Mouse (Mus musculus) olfactory bulb, adult 2 months (tissue): ENCODE data around the gene Rabgap1l. TPM values are rescaled to one million over a fixed set of nuclear protein-coding genes. Genes with fewer than 3 reads are reported as not detected.
A peak's percentile ranks its signal among the peaks of the same experiment; 100 is the strongest.

Source experiments
- H3K27ac ChIP-seq: fragments of 200-500 bp; 2 replicates; pipeline ENCODE4 v1.5.1; 2012; ENCODE audit warnings: low read depth, low read length; ENCODE audit not compliant: insufficient read depth
- H3K4me1 ChIP-seq: fragments of 200-500 bp; 2 replicates; pipeline ENCODE4 v1.6.1; 2012; ENCODE audit warnings: low read length; ENCODE audit not compliant: control insufficient read depth, insufficient read depth
- H3K4me3 ChIP-seq: fragments of 200-500 bp; 2 replicates; pipeline ENCODE4 v1.5.1; 2012; ENCODE audit warnings: mild to moderate bottlenecking, low read depth, low read length, moderate library complexity; ENCODE audit not compliant: insufficient read depth
- CTCF ChIP-seq: fragments of 200-500 bp; IDR thresholded peaks from 2 replicates; pipeline ENCODE4 v1.5.1; 2012; ENCODE audit warnings: low read depth, mild to moderate bottlenecking, low read length, moderate library complexity; ENCODE audit not compliant: insufficient read depth
- POLR2A ChIP-seq: fragments of 200-500 bp; IDR thresholded peaks from 2 replicates; pipeline ENCODE4 v1.6.1; 2012; ENCODE audit warnings: mild to moderate bottlenecking, low read depth, low read length, moderate library complexity; ENCODE audit not compliant: insufficient read depth
- WGBS: fragments of 180-500 bp; shearing (Covaris S2); methylation state at CpG from one replicate; pipeline ENCODE4 v1.1.7; 2018; 5-methylcytosine and 5-hydroxymethylcytosine counted together
- polyA plus RNA-seq: library from polyadenylated mRNA; stranded (reverse); fragments of >200 nt; gene quantifications from 2 replicates; pipeline ENCODE4 v1.2.4, GENCODE M21; 2012; ENCODE audit warnings: low replicate concordance; ENCODE audit not compliant: missing spikeins, insufficient read depth, insufficient read length

Rabgap1l gene
- polyA plus RNA-seq, 1 experiment, result 89.2 TPM

DNA sequence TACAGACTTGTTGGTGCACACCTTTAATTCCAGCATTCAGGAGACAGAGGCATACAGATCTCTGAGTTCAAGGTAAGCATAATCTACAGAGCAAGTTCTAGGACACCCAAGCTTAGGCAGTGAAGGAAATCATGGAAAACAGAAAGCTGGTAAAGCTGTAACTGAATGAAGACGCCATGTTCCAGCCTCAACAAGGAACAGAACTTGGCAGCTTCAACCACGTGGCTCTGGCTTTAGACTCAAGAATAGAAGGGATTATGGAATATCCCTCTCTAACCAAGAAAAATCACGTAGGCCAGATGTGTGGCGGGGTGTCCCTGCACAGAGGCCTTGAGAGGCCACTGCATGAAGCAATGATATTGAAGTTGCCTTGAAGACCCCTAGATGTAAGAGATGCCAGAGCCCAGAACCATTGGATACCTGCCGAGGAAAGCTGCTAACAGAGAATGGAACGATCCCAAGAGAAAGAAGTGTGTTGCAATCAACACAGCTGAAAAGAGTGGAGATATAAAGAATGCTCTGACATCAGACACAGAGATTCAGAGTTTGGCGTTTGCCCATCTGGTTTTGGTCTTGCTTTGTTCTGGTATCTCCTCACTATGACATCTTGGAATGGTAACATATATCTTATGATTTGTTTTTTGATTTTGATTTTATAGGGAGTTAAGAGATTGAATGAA is 102.4 kb downstream of the Rabgap1l start:
- TF ChIP-seq CTCF, result no peak
- TF ChIP-seq POLR2A, result no peak
- Histone ChIP-seq H3K27ac (no peak overlapping the region), H3K4me3 (no peak overlapping the region), H3K4me1 (no peaks in the 10 kb centered on the region)
- 95% methylated on average over 7 of the region's 7 CpGs for WGBS

DNA sequence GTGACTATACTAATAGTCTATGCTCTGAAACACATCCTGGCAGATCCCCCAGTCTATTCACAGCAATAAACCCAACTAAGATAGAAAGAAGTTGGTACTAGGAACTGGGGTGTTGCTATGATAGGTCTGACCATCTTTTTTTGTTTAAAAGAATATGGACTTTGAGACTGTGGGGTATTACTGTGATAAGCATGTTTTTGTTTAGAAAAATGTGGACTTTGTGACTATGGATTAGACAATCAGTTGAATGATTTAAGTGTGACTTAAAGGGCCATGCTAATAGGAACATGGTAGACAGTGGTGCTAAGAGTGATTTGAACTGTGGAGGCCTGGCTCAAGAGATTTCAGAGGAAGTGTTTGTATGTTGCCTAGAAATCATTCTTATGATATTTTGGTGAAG is 103.5 kb downstream of the Rabgap1l start:
- TF ChIP-seq POLR2A (no peak), CTCF (no peak)
- H3K4me3 ChIP-seq, result no peak overlapping the region
- no peaks in the 10 kb centered on the region for H3K4me1 ChIP-seq
- no peak overlapping the region for H3K27ac ChIP-seq

- H3K27ac ChIP-seq, result no peak overlapping the region
- WGBS, result 99% methylated on average over 2 of the region's 2 CpGs
- no peak overlapping the region for H3K4me3 ChIP-seq
- TF ChIP-seq POLR2A, result no peak
- no peak for TF ChIP-seq CTCF
- no peaks in the 10 kb centered on the region for H3K4me1 ChIP-seq
Measured at GRCm38 (mm10) chr1:160684251-160684650, 108.8 kb downstream of the Rabgap1l start.

DNA sequence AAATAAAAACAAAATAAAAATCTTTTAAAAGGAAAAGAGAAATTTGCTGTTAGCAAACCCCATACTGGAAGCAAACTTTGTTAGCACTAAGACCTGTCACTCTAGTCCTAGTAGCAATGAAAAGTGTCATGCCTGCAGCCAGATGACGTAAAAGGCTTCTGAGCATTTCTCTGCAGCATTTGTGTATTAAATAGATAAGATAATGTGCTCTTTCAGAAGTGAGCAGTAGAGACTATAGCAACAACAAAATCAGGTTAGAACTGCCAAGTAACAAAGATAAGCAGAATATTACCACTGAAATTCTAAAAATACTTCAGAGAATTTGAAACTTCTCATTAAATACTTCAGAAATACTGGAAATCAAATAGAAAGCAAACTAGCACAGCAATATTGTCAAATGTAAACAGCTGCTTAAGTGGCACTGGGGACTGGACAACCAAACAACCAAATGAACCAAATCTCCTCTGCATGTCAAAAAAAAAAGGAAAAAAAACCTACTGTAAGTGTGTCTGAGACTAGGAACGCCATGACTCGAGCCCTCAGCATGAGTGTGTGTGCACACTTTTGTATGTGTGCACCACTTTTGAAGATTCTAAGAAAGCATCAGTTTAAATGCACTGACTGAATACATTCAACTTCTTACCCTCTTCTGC is 111.5 kb downstream of the Rabgap1l start:
- Histone ChIP-seq H3K4me3 (no peak overlapping the region), H3K4me1 (no peaks in the 10 kb centered on the region), H3K27ac (no peak overlapping the region)
- TF ChIP-seq POLR2A (no peak), CTCF (no peak)
- WGBS, result 82% methylated on average over 3 of the region's 3 CpGs

GRCm38 (mm10) chr1:160674763-160675162 is 118.2 kb downstream of the Rabgap1l start:
- H3K4me3 ChIP-seq, result no peak overlapping the region
- H3K27ac ChIP-seq, result no peak overlapping the region
- 56% methylated on average over 2 of the region's 2 CpGs for WGBS
- no peaks in the 10 kb centered on the region for H3K4me1 ChIP-seq
- TF ChIP-seq POLR2A, result no peak
- TF ChIP-seq CTCF, result no peak

GRCm38 (mm10) chr1:160672088-160672814 is 120.8 kb downstream of the Rabgap1l start:
- H3K4me1 ChIP-seq, result no peaks in the 10 kb centered on the region
- no peak overlapping the region for H3K27ac ChIP-seq
- no peak overlapping the region for H3K4me3 ChIP-seq
- 75% methylated on average over 3 of the region's 3 CpGs for WGBS
- TF ChIP-seq POLR2A (no peak), CTCF (no peak)

GRCm38 (mm10) chr1:160655806-160656470 is 137.1 kb downstream of the Rabgap1l start:
- H3K27ac ChIP-seq, result peak overlapping the region; percentile 57; the same call in 1 of the 2 replicates
- TF ChIP-seq POLR2A (no peak), CTCF (no peak)
- 35% methylated on average over 2 of the region's 2 CpGs for WGBS

DNA sequence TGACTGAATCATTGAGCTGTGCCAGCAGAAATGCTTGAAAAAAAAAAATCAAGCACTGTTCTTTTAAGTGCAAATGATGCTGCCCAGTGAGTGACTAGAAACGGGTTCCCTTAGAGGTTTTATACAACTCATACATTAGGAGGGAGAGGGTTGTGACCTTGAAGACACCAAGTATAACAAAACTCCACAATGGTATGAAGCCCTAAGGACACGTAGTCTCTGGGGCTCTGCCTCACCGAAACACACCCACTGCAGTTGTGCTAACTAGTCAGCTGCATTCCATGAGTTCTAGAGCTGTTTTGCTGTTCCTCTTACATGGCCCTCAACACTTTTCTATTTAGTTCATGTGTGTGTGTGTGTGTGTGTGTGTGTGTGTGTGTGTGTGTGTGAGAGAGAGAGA is 141.3 kb downstream of the Rabgap1l start:
- Histone ChIP-seq H3K4me3 (no peak overlapping the region), H3K27ac (no peak overlapping the region), H3K4me1 (peaks cover 3% of the 10 kb centered on the region; the same call in 1 of the 2 replicates)
- TF ChIP-seq POLR2A, result no peak
- TF ChIP-seq CTCF, result no peak
- WGBS, result 45% methylated on average over 3 of the region's 3 CpGs

More at GRCm38 (mm10) chr1:160655806-160656470, 137.1 kb downstream of the Rabgap1l start:
- H3K4me1 ChIP-seq, result peaks cover 3% of the 10 kb centered on the region; the same call in 1 of the 2 replicates
- no peak overlapping the region for H3K4me3 ChIP-seq

GRCm38 (mm10) chr1:160645416-160645815 is 147.6 kb downstream of the Rabgap1l start:
- no peak overlapping the region for H3K27ac ChIP-seq
- no peak for TF ChIP-seq POLR2A
- TF ChIP-seq CTCF, result no peak
- no peaks in the 10 kb centered on the region for H3K4me1 ChIP-seq
- WGBS, result 95% methylated on average over 3 of the region's 3 CpGs
- H3K4me3 ChIP-seq, result no peak overlapping the region
